20 mouse cellular contexts compared by ENCODE assay signal in the genomic region with DNA sequence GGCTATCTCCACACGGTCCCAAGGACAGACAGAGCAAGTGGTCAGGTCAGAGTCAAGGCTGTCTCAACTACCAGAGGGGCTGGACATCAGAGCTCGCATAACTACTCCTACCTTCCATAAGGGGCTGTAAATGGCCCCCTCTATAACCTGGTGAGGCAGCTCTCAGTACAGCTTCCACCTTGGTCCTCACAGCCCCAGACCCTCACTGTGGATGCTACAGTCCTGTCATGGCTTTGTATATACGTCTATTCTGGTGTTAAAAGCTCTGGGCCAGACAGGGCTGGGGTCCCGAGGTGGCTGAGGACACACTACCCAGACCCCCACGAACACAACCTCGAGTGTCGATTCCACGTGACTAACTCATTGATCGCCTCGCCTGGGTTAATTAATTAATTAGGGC.
DNase-seq lines count a peak whose midpoint lies in the region; ATAC-seq and TF ChIP-seq lines count a peak whose summit lies in the region.
"Had no signal": no experiment of that assay in that cellular context is flagged by ENCODE, and none has a peak within 500 bp of the region (broad histone marks: within the 10 kb centered on the region; RNA-seq: fewer than 3 reads in every experiment).

No protein-coding gene starts in this region.

- 78% methylated on average over 10 of the region's 10 CpGs for WGBS in hindbrain, postnatal 0 days
- 74% methylated on average over 10 of the region's 10 CpGs for WGBS in hindbrain, embryonic 11.5 days
- 77% methylated on average over 10 of the region's 10 CpGs for WGBS in midbrain, embryonic 13.5 days
- 73% methylated on average over 10 of the region's 10 CpGs for WGBS in midbrain, embryonic 15.5 days

- H3K9me3 ChIP-seq in hindbrain, postnatal 0 days (ENCODE audit: low read length), result no peaks in the 10 kb centered on the region
- no peaks in the 10 kb centered on the region for H3K9me3 ChIP-seq in hindbrain, embryonic 11.5 days (ENCODE audit: control insufficient read depth, low read length)
- H3K9me3 ChIP-seq in midbrain, embryonic 13.5 days, result no peaks in the 10 kb centered on the region
- no peaks in the 10 kb centered on the region for H3K9me3 ChIP-seq in midbrain, embryonic 15.5 days
- H3K9me3 ChIP-seq in E14TG2a.4 (ENCODE audit: low read length), result no peaks in the 10 kb centered on the region
- H3K9me3 ChIP-seq: embryonic facial prominence, embryonic 10.5 days; embryonic facial prominence, embryonic 12.5 days; forebrain, embryonic 13.5 days; forebrain, embryonic 15.5 days; G1E had no signal

- TF ChIP-seq CTCF in hindbrain, postnatal 0 days (IDR thresholded peaks at IDR 0.05; ENCODE audit: low read depth), result no peak
- TF ChIP-seq CTCF in E14TG2a.4 (conservative IDR thresholded peaks at IDR 0.05; ENCODE audit: low read length), result no peak

- no peaks in the 10 kb centered on the region for H3K4me1 ChIP-seq in hindbrain, postnatal 0 days (ENCODE audit: insufficient read depth, low read length)
- peaks cover 6% of the 10 kb centered on the region for H3K4me1 ChIP-seq in hindbrain, embryonic 11.5 days (replicated peaks; ENCODE audit: control insufficient read depth, insufficient read depth, low read length)
- 0 out of 2 replicates have a peak, but pooled peaks cover 12% of the 10 kb centered on the region for H3K4me1 ChIP-seq in midbrain, embryonic 13.5 days (replicated peaks)
- no peaks in the 10 kb centered on the region for H3K4me1 ChIP-seq in midbrain, embryonic 15.5 days
- peaks cover 93% of the 10 kb centered on the region for H3K4me1 ChIP-seq in E14TG2a.4 (replicated peaks; ENCODE audit: low read depth, low read length)

- H3K4me3 ChIP-seq in hindbrain, postnatal 0 days (ENCODE audit: low read length), result no peak overlapping the region
- no peak overlapping the region for H3K4me3 ChIP-seq in hindbrain, embryonic 11.5 days (ENCODE audit: low read depth, low read length)
- no peak overlapping the region for H3K4me3 ChIP-seq in midbrain, embryonic 13.5 days (replicated peaks)
- no peak overlapping the region for H3K4me3 ChIP-seq in midbrain, embryonic 15.5 days
- peak overlapping the region; percentile 75 for H3K4me3 ChIP-seq in E14TG2a.4 (replicated peaks; ENCODE audit: low read length)
- H3K4me3 ChIP-seq: embryonic facial prominence, embryonic 10.5 days; embryonic facial prominence, embryonic 12.5 days; forebrain, embryonic 13.5 days; forebrain, embryonic 15.5 days had no signal

- no peaks in the 10 kb centered on the region for H3K36me3 ChIP-seq in hindbrain, postnatal 0 days (ENCODE audit: insufficient read depth, low read length)
- H3K36me3 ChIP-seq in hindbrain, embryonic 11.5 days (ENCODE audit: control insufficient read depth, insufficient read depth, low read length), result no peaks in the 10 kb centered on the region
- H3K36me3 ChIP-seq in midbrain, embryonic 13.5 days, result no peaks in the 10 kb centered on the region
- no peaks in the 10 kb centered on the region for H3K36me3 ChIP-seq in midbrain, embryonic 15.5 days (replicated peaks)
- peaks cover 84% of the 10 kb centered on the region for H3K36me3 ChIP-seq in E14TG2a.4 (ENCODE audit: insufficient read depth, low read length)
- H3K36me3 ChIP-seq: embryonic facial prominence, embryonic 10.5 days; embryonic facial prominence, embryonic 12.5 days; forebrain, embryonic 15.5 days; G1E had no signal

- H3K27me3 ChIP-seq in hindbrain, postnatal 0 days (ENCODE audit: insufficient read depth, low read length), result peaks cover 9% of the 10 kb centered on the region; the same call in 1 of the 2 replicates
- H3K27me3 ChIP-seq in hindbrain, embryonic 11.5 days (ENCODE audit: control insufficient read depth, insufficient read depth, low read length), result peaks cover 3% of the 10 kb centered on the region; the same call in 1 of the 2 replicates
- peaks cover 22% of the 10 kb centered on the region for H3K27me3 ChIP-seq in midbrain, embryonic 13.5 days
- peaks cover 7% of the 10 kb centered on the region; the same call in 1 of the 2 replicates for H3K27me3 ChIP-seq in midbrain, embryonic 15.5 days (replicated peaks)
- H3K27me3 ChIP-seq in E14TG2a.4 (ENCODE audit: insufficient read depth, low read length), result no peaks in the 10 kb centered on the region

- DNase-seq in hindbrain, postnatal 0 days (ENCODE audit: low spot score), result no peak
- no peak for DNase-seq in hindbrain, embryonic 11.5 days (ENCODE audit: low spot score)
- DNase-seq in ovary, adult 18-20 months (ENCODE audit: low spot score), result no peak
- DNase-seq: adrenal gland, adult 8-10 months; adrenal gland, postnatal 14 days; adrenal gland, postnatal 36 days; cerebellum, adult 11-12 months; cerebellum, adult 2 months; cerebellum, adult 9-10 months; cerebellum, postnatal 10 days; cerebellum, postnatal 25 days had no signal

- H3K4me2 ChIP-seq in hindbrain, postnatal 0 days (ENCODE audit: low read depth, low read length), result no peak overlapping the region
- H3K4me2 ChIP-seq in hindbrain, embryonic 11.5 days (replicated peaks; ENCODE audit: low read depth, low read length), result no peak overlapping the region
- no peak overlapping the region for H3K4me2 ChIP-seq in midbrain, embryonic 13.5 days (replicated peaks)
- no peak overlapping the region for H3K4me2 ChIP-seq in midbrain, embryonic 15.5 days
- H3K4me2 ChIP-seq: embryonic facial prominence, embryonic 12.5 days; forebrain, embryonic 13.5 days; forebrain, embryonic 15.5 days had no signal

- H3K27ac ChIP-seq in hindbrain, postnatal 0 days, result no peak overlapping the region
- no peak overlapping the region for H3K27ac ChIP-seq in hindbrain, embryonic 11.5 days (ENCODE audit: low read depth, low read length)
- H3K27ac ChIP-seq in midbrain, embryonic 13.5 days, result no peak overlapping the region
- H3K27ac ChIP-seq in midbrain, embryonic 15.5 days, result no peak overlapping the region
- H3K27ac ChIP-seq: embryonic facial prominence, embryonic 10.5 days; embryonic facial prominence, embryonic 12.5 days; forebrain, embryonic 13.5 days; forebrain, embryonic 15.5 days had no signal

- no peak overlapping the region for H3K9ac ChIP-seq in hindbrain, postnatal 0 days (replicated peaks; ENCODE audit: low read length)
- no peak overlapping the region for H3K9ac ChIP-seq in hindbrain, embryonic 11.5 days (ENCODE audit: low read depth, low read length)
- no peak overlapping the region for H3K9ac ChIP-seq in midbrain, embryonic 13.5 days (replicated peaks)
- H3K9ac ChIP-seq in midbrain, embryonic 15.5 days, result no peak overlapping the region
- H3K9ac ChIP-seq: embryonic facial prominence, embryonic 12.5 days; forebrain, embryonic 13.5 days; forebrain, embryonic 15.5 days had no signal

- peak; percentile 13; the same call in 1 of the 2 replicates for ATAC-seq in hindbrain, postnatal 0 days
- no peak for ATAC-seq in hindbrain, embryonic 11.5 days (ENCODE audit: low FRiP score)
- ATAC-seq in midbrain, embryonic 13.5 days, result 0 out of 2 replicates have a peak, but pooled peaks have one; percentile 50
- no peak for ATAC-seq in midbrain, embryonic 15.5 days (replicated peaks)
- ATAC-seq: activated CD4-positive, CD25-positive, alpha-beta regulatory T cell, adult 4 months; forebrain, embryonic 13.5 days; forebrain, embryonic 15.5 days had no signal

Comparison
In these comparisons a context has a peak if more than half of its experiments do, and no peak if none do; other contexts are left out.
1. ATAC-seq: peak in hindbrain, postnatal 0 days (single experiment) and midbrain, embryonic 13.5 days (single experiment); none in hindbrain, embryonic 11.5 days (single experiment) and midbrain, embryonic 15.5 days (single experiment).